Mouse (Mus musculus) kidney, adult 2 months (tissue): Measurements from ENCODE around the gene Crocc2. TPM values are rescaled to one million over a fixed set of nuclear protein-coding genes. Genes with fewer than 3 reads are reported as not detected.

ENCODE experiments used
- DNase-seq: peaks from one replicate; pipeline ENCODE4 v3.0.0; 2021
- H3K27ac ChIP-seq: fragments of 200-500 bp; 2 replicates; pipeline ENCODE4 v1.5.1; 2012; ENCODE audit warnings: low read depth, low read length, control low read depth, inconsistent platforms; ENCODE audit not compliant: insufficient read depth
- H3K27me3 ChIP-seq: fragments of 200-500 bp; replicated peaks from 2 replicates; pipeline ENCODE4 v1.6.1; 2012; ENCODE audit warnings: mild to moderate bottlenecking, moderate library complexity, low read length, inconsistent platforms; ENCODE audit not compliant: control insufficient read depth, insufficient read depth
- H3K36me3 ChIP-seq: fragments of 200-500 bp; 2 replicates; pipeline ENCODE4 v1.6.1; 2012; ENCODE audit warnings: mild to moderate bottlenecking, moderate library complexity, low read length, inconsistent platforms; ENCODE audit not compliant: control insufficient read depth, insufficient read depth
- H3K4me1 ChIP-seq: fragments of 200-500 bp; 2 replicates; pipeline ENCODE4 v1.6.1; 2011; ENCODE audit warnings: low read length; ENCODE audit not compliant: control insufficient read depth, insufficient read depth
- H3K4me3 ChIP-seq: fragments of 200-500 bp; 2 replicates; pipeline ENCODE4 v1.5.1; 2011; ENCODE audit warnings: mild to moderate bottlenecking, low read depth, low read length, control low read depth; ENCODE audit not compliant: insufficient read depth
- CTCF ChIP-seq: fragments of 200-500 bp; conservative IDR thresholded peaks from 2 replicates; pipeline ENCODE4 v1.5.1; 2011; ENCODE audit warnings: low read depth, mild to moderate bottlenecking, control low read depth, low read length, moderate library complexity, mixed read lengths; ENCODE audit not compliant: insufficient read depth, insufficient read length
- POLR2A ChIP-seq: fragments of 200-500 bp; IDR thresholded peaks from one replicate; pipeline ENCODE4 v1.6.1; 2011; ENCODE audit warnings: low read depth, low read length, control low read depth
- WGBS: fragments of 180-500 bp; shearing (Covaris S2); methylation state at CpG from one replicate; pipeline ENCODE4 v1.1.7; 2018; 5-methylcytosine and 5-hydroxymethylcytosine counted together
- polyA plus RNA-seq: library from polyadenylated mRNA; depleted of rRNA; stranded (reverse); fragments of >200 nt; gene quantifications from 2 replicates; pipeline ENCODE4 v1.2.3, GENCODE M21; 2012

The Crocc2 gene
- polyA plus RNA-seq, 1 experiment, result 0.03 TPM

DNA sequence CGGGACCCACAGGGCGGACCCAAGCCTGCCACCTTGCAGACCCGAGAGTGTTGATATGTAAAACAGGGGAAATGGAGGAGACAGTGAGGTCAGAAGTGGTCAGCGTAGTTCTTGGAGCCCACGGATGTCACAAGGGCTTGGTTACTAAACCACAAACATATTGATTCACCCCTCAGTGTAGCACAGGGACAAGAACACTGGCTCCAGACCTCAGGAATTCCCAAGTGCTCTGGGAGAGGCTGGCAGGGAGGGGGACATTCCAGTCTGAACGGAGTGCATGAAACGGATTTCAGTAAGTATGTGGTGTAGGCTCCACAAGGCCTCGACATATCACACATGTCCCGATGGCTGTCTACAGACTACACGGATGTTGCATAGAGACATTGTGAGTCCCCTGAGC, 6.6 kb upstream of the Crocc2 start:
- no peaks in the 10 kb centered on the region for H3K27me3 ChIP-seq
- DNase-seq, result no peak
- TF ChIP-seq POLR2A (no peak), CTCF (no peak)
- no peaks in the 10 kb centered on the region for H3K36me3 ChIP-seq
- H3K4me3 ChIP-seq, result no peak overlapping the region
- H3K4me1 ChIP-seq, result peaks cover 3% of the 10 kb centered on the region; the same call in 1 of the 2 replicates
- 77% methylated on average over 10 of the region's 10 CpGs for WGBS
- H3K27ac ChIP-seq, result no peak overlapping the region

DNA sequence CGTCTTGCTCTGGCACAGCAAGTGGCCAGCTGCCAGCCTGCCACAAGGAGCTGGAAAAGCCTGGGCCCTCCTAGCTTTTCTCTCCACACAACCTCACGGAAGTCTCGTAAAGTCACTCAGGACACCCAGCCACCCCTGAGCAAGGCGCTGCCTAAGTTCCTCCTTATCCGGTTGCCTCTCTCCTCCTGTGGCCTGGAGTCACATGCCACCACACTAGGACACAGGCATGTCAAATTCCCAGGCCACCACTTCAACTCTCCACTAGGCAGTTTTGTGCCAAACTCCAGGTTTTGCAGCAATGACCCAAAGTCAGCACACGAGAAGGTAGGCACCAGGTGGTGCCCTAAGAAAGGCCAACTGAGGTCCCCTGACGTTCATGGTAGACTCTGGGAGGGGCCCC, 5.9 kb upstream of the Crocc2 start:
- 85% methylated on average over 7 of the region's 7 CpGs for WGBS

DNA sequence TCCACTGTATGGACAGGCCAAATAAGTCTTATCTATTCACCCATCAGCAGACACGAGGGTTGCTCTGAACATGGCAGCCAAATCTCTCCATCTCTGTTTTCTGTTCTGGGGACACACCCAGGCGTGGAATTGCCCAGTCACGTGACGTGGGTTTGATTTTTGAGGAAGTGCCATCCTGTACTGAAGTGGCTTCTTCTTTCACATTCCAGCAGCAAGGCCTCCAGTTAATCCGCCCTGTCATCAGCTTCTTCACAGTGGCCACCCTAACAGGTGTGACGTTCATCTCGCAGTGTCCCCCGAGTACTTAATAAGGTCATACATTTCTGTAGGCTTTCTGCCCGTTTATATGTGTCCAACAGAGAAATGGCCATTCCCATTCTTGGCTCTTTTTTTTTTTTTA, 3.1 kb upstream of the Crocc2 start:
- no peak for DNase-seq
- 0 out of 2 replicates have a peak, but pooled peaks cover 3% of the 10 kb centered on the region for H3K4me1 ChIP-seq
- no peak overlapping the region for H3K4me3 ChIP-seq
- no peaks in the 10 kb centered on the region for H3K27me3 ChIP-seq
- no peaks in the 10 kb centered on the region for H3K36me3 ChIP-seq
- no peak overlapping the region for H3K27ac ChIP-seq
- TF ChIP-seq CTCF (no peak), POLR2A (no peak)
- 75% methylated on average over 9 of the region's 9 CpGs for WGBS

More for the DNA sequence above, 5.9 kb upstream of the Crocc2 start:
- Histone ChIP-seq H3K4me1 (peaks cover 3% of the 10 kb centered on the region; the same call in 1 of the 2 replicates), H3K36me3 (no peaks in the 10 kb centered on the region), H3K4me3 (no peak overlapping the region), H3K27ac (no peak overlapping the region), H3K27me3 (no peaks in the 10 kb centered on the region)
- no peak for DNase-seq
- TF ChIP-seq POLR2A, result no peak
- no peak for TF ChIP-seq CTCF

GRCm38 (mm10) chr1:93166346-93167079, 2.0 kb upstream of the Crocc2 start:
- no peaks in the 10 kb centered on the region for H3K27me3 ChIP-seq
- DNase-seq, result no peak
- TF ChIP-seq POLR2A (no peak), CTCF (no peak)
- no peak overlapping the region for H3K4me3 ChIP-seq
- H3K4me1 ChIP-seq, result no peaks in the 10 kb centered on the region
- H3K27ac ChIP-seq, result no peak overlapping the region
- 85% methylated on average over 11 of the region's 11 CpGs for WGBS
- no peaks in the 10 kb centered on the region for H3K36me3 ChIP-seq

DNA sequence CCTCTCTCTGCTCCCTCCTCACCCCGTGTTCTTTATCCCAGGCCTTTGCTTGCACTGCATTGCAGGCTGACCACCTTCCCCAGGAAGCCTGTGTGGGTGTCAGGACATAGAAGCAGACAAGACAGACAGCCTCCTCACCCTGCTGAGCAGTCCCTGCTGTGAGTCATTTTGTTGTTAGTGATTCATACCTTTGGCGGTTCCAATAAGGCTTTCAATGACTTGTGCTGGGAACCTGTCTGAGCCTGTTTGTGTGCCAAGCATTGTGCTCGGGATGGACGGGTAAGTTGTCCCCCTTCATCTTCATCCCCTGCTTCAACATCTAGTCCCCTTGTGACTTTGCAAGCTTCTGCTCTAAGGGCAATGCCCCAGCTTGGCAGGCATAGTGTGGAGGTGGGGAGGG, 5.1 kb downstream of the Crocc2 start:
- DNase-seq, result no peak
- WGBS, result 68% methylated on average over 4 of the region's 4 CpGs

DNA sequence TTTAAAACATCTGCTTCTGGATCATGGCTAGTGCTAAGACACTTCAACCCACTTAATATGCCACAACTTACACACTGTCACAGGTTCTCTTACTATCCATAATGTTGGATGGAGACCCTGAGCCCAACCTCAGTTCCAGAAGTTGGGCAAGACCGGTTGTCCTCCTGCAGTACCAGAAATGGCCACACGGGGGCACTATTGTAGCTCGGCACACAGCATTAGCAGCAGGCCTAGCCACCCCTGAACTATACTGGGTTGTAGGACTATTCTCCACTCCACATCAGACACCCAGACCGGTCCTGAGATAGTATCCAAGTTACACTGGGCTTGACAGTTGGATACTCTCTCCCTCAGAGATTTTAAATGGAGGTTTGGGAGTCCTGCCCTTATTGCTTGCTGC, 5.9 kb downstream of the Crocc2 start:
- H3K27me3 ChIP-seq, result no peaks in the 10 kb centered on the region
- peak; percentile 76 for DNase-seq
- WGBS, result under 1% methylated on average over 4 of the region's 4 CpGs
- H3K27ac ChIP-seq, result no peak overlapping the region
- TF ChIP-seq POLR2A (no peak), CTCF (peak; percentile 98)
- H3K4me3 ChIP-seq, result no peak overlapping the region
- no peaks in the 10 kb centered on the region for H3K4me1 ChIP-seq
- H3K36me3 ChIP-seq, result no peaks in the 10 kb centered on the region

More for the DNA sequence above, 5.1 kb downstream of the Crocc2 start:
- H3K4me1 ChIP-seq, result no peaks in the 10 kb centered on the region
- no peaks in the 10 kb centered on the region for H3K27me3 ChIP-seq
- no peak overlapping the region for H3K27ac ChIP-seq
- no peak for TF ChIP-seq POLR2A
- TF ChIP-seq CTCF, result no peak
- no peaks in the 10 kb centered on the region for H3K36me3 ChIP-seq
- no peak overlapping the region for H3K4me3 ChIP-seq

DNA sequence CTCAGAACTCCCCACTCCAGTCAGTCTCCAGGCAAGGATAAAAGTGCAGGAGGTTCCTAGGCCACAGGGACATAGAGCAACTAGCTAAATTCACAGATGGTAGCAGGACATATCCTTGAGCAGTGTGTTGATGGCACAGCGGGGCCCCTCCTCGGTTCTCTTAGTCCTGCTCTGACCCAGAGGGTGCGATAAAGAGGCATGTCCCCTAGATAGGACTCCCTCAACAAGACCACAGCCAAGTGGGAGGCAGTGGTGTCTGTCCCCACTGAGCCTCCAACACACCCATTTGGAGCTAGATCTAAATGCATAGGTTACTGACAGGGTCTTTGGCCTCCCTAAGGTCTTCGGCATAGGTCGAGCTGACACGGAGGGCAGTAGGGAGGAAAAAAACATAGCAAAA, 7.3 kb downstream of the Crocc2 start:
- H3K27ac ChIP-seq, result no peak overlapping the region
- DNase-seq, result no peak
- no peaks in the 10 kb centered on the region for H3K27me3 ChIP-seq
- TF ChIP-seq CTCF, result no peak
- no peak for TF ChIP-seq POLR2A
- no peaks in the 10 kb centered on the region for H3K4me1 ChIP-seq
- 37% methylated on average over 6 of the region's 6 CpGs for WGBS
- no peak overlapping the region for H3K4me3 ChIP-seq
- H3K36me3 ChIP-seq, result no peaks in the 10 kb centered on the region
